Mouse (Mus musculus): Measurements from ENCODE around the gene Rab4a.

Rab4a gene

DNA sequence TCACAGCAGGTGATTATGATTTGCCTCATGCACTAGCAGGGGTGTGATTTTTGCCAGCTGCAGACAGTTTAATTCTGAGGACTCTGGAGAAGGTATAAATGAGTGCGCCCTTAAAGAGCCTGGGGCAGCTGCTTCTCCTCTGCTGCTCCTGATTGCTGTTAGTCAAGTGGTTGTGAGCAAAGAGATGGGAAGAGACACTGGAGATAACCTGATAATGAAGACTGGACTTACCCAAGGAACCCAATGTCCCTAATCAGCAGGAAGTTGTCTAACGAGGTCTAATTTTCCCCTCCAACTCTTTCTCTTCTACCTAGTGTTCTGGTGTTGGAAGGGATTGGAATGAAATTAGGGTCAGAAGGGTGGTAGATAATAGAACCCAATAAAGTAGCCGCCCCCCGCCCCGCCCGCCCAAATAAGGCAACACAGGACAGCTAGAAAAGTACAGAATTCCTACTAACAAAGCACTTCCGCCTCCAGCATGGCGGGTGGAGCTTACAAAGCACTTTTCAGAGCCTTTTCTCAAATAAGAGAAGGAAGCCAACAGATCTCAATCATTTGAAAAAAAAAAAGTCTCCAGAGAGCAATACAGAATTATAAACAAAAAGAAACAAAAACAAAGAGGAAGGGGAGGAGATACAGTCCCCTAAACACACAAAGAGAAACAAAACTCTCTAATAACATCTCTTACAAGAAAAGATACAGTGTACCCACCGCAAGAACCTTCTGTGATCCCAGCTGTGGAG, 49.1 kb downstream of the Rab4a start:
- no peak for DNase-seq

GRCm38 (mm10) chr8:123857361-123857760, 51.6 kb downstream of the Rab4a start:
- DNase-seq: no peak

DNA sequence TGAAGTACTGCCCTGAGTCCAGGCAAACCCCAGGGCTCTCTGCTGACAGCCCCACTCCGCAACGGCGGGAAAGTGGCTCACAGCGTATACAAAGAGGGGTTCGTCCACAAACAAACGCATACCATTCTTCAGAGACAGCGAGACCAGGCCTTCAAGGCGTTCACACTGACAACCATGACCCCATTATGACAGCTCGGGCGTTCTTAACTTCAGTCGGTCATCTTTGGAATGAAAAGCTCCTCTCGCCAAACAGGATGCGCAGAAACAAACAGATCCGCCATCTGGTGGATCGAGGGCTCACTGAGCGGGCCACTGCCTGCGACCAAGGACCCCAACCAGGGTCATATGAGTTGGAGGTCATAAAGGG, 52.8 kb downstream of the Rab4a start:
- no peak for DNase-seq

DNA sequence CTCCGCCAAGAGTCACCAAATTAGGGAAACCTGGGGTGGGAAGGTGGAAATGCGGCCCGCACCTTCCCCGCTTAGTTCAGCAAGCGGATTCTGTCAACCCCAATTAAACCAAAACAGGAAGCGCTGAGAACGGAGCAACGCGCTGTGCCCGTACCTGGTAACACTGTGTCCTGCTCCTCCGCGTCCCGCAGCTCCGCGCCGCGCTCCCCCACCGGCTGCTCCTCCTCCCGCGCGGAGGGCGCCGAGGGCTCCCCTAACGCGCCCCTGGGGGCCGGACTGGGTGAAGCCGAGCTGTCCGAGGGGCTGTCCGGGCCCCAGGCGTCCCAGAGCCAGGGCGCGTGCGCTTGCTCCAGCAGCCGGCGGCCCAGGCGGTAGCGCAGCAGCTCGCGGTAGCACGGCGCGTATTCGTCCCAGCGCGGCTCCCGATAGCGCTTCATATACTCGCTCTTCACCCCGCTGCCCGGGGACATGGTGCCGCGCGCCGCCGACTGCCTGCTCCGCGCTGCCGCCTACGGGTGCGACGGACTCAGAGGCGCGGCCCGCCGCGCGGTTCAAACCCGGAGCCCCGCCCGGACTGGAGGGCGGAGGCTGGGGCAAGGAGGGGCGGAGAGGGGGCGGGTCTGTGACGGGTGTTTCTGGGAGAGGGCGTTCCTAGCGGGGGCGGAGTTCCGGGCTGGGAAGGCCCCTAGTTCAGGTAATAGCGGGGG, 53.3 kb downstream of the Rab4a start:
- peak; percentile 96 for DNase-seq

GRCm38 (mm10) chr8:123859648-123860259, 54.0 kb downstream of the Rab4a start, which contains the start of gene Ccsap:
Gene Ccsap, minus strand, starts transcription at chr8:123860209.
- DNase-seq: no peak

DNA sequence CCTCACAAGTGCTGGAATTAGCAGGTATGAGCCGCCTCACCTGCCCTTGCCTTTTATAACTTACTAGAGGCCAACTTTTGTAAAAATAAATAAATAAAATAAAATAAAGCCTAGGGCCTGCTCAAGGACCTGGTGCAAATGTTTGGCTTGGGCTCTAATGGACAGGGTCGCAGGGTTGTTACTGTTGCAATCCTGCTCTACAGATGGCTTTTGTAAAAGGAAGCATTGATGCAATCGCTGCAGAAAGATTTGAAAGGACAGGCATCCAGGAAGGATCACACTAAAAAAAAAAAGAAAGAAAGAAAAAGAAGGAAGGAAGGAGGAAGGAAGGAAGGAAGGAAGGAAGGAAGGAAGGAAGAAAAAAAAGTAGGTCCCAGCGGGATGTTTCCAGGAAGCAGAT, 54.6 kb downstream of the Rab4a start:
- DNase-seq: no peak

GRCm38 (mm10) chr8:123865786-123866185, 60.0 kb downstream of the Rab4a start:
- no peak for DNase-seq

DNA sequence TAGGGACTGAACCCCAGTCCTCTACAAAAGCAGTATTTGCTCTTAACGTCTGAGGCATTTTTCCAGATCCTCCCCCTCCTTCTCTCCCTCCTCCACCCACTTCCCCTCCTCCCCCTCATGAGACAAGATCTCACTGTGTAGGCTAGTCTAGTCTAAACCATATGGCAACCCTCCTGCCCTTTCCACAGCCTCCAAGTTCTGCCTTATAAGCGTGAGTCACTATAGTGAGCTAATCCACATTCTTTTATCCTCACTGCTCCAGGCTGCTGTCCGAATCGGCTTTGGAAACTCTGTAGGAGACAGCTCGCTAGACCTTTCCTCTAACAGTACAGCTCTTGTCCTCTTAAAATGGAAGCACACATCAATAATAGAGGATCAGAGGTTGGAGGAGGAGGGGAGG, 61.2 kb downstream of the Rab4a start:
- no peak for DNase-seq

GRCm38 (mm10) chr8:123872048-123872447, 66.3 kb downstream of the Rab4a start:
- peak; percentile 22 for DNase-seq

GRCm38 (mm10) chr8:123873364-123873763, 67.6 kb downstream of the Rab4a start:
- DNase-seq: no peak

- DNase-seq: no peak
These were observed 68.5 kb downstream of the Rab4a start for GRCm38 (mm10) chr8:123874324-123874723.

DNA sequence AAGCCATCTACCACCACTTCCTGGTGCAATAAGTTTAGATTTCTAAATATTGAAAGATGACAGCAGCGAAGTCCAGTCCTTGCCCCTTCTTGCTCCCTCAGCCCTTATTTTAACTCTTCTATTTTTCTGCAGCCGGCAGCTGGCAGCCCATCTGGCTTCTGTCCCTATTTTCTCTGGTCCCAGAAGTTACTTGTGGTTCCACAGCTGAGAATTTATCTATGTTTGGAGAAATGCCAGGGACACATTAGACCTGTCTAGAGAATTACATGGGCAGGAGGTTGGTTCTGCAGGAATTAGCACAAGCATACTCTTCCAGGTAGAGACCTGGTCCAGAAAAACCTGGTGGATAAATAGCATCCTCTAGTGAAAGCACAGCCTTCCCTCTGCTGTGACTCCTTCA, 72.1 kb downstream of the Rab4a start:
- DNase-seq: no peak

GRCm38 (mm10) chr8:123880271-123880670, 74.5 kb downstream of the Rab4a start:
- DNase-seq: no peak

- DNase-seq: no peak
These were observed 75.1 kb downstream of the Rab4a start for GRCm38 (mm10) chr8:123880821-123881350.

GRCm38 (mm10) chr8:123882412-123882811, 76.6 kb downstream of the Rab4a start:
- DNase-seq: no peak

DNA sequence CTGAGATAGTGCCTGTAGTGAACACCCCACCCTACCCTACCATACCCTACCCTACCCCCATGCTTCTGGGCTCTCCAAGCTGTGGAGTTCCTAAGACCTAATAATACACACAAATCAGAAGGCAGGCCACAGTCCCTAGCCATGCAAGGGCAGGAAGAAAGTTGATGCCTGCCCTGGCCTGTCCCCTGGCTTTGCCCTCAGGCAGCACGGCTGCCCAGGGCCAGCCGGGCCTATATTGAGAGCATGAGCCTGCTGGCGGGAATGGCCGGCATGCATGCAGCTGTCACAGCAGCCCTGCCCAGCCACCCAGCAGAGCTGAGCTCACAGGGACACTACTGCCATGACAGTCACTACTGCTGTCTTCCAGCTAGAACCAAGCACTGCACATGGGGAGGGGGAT, 77.3 kb downstream of the Rab4a start:
- DNase-seq: no peak

Measured in cerebellum, adult 9-11 months (tissue).